Mouse (Mus musculus) heart, adult 11 months (tissue): ENCODE results near the gene Susd2.

ENCODE experiments used
- DNase-seq: peaks from one replicate; pipeline ENCODE4 v3.0.0; 2022

The Susd2 gene

GRCm38 (mm10) chr10:75651381-75652068 lies 7.7 kb upstream of the Susd2 start:
- DNase-seq = no peak

- no peak for DNase-seq
These were observed 6.6 kb upstream of the Susd2 start for GRCm38 (mm10) chr10:75650306-75650902.

- no peak for DNase-seq
These were observed 5.7 kb upstream of the Susd2 start for GRCm38 (mm10) chr10:75649406-75649995.

- DNase-seq = no peak
These were observed 5.2 kb upstream of the Susd2 start for GRCm38 (mm10) chr10:75649001-75649400.

DNA sequence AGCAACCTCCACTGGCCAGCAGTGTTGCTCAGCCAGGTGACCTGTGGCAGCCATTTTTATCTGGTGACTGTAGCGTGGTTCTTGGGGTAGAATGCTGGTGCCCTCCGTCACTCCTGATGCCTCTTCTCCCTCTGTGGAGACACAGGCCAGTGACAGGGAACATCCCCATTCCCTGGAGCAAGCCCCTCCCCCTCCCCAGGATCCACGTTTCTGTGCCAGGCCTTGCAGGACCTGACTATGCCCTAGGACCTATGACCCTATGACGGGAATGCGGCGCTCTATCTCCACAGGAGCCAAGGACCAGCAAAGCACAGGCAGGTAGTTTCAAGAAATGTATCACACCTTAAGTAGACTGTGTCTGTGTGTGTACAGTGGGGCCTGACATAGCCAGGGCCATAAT lies 4.3 kb upstream of the Susd2 start:
- DNase-seq = no peak

DNA sequence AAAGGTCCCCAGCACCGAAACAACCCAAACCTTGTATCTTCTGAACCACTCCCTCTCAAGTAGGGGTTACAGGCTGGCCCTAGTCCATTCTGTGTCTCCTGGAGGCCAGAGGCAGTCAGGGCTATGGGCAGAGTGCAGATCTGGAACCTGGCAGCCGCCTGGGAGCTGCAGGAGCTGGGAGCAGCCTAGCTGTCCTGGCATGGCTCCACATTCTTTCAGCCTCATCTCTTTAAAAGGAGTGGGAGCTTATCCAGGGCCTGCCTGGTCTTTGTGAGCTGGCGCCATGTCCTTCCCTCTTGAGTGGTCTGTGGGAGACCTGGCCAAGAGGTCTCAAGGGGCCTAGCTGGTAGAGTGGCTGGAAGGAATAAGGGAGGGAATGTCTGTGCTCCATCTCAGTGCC lies 3.6 kb upstream of the Susd2 start:
- DNase-seq = peak; percentile 97

GRCm38 (mm10) chr10:75646406-75646805 lies 2.6 kb upstream of the Susd2 start:
- no peak for DNase-seq

GRCm38 (mm10) chr10:75645616-75646015 lies 1.8 kb upstream of the Susd2 start:
- DNase-seq = no peak

DNA sequence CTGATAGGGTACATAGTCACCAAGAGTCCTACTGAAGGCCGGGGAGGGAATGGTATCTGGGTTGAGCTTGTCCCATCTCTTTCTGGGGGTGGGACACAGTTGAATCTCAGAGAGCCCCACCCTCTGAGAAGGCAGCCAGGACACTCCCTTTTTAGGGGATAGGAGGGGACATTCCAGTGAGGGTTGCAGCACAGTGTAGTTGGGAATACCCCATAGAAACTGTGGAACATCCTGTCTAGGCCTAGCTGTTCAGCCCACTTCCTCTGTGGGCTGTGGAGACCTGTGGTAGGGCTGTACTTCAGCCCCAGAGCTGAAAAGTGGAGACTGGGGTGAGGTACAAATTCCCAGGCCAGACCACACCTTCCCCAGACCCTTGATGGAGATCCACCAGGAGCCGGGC lies 917 bp downstream of the Susd2 start:
- no peak for DNase-seq

- no peak for DNase-seq
These were observed 1.4 kb downstream of the Susd2 start for GRCm38 (mm10) chr10:75642436-75642835.

- no peak for DNase-seq
These were observed 2.0 kb downstream of the Susd2 start for GRCm38 (mm10) chr10:75641721-75642222.

DNA sequence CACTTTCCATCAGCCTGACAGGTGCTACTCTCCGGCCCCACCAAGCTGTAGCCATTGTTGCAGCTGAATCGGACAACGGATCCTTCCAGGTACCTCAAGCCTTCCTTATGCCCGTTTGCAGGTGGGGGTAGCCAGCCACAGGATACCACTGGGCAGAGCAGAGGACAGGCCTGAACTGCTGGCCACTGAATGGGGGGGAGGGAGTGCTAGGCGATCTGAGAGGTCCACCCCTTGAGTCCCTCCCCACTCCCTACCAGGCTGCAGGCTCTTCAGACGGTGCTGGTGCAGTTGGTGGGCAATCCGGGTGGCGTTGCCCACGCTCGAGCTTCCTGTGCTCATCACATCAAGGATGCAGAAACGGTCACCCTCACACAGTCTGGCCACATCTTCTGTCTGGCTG lies 6.1 kb downstream of the Susd2 start:
- DNase-seq = peak; percentile 90

- peak; percentile 90 for DNase-seq
These were observed 7.6 kb downstream of the Susd2 start for GRCm38 (mm10) chr10:75636084-75636786.

DNA sequence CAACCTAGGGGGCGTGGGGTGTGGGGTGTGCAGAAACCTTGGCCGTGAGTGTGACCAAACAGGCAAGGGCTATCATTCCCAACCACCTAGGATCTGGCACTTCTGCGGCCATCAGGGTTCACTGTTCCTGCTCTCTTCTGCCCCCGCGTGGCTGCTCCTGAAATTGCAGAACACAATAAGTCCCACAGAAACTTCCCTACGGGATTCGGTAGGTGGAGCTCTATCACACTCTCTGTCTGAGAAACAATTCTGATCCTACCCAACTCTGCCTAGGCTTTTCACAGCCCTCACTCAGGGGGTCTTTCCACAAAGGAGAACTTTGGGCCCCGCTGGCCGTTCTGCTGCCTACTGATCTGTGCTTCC lies 8.1 kb downstream of the Susd2 start:
- DNase-seq = peak; percentile 98

- DNase-seq = peak; percentile 86
These were observed 8.7 kb downstream of the Susd2 start for GRCm38 (mm10) chr10:75635019-75635692.

DNA sequence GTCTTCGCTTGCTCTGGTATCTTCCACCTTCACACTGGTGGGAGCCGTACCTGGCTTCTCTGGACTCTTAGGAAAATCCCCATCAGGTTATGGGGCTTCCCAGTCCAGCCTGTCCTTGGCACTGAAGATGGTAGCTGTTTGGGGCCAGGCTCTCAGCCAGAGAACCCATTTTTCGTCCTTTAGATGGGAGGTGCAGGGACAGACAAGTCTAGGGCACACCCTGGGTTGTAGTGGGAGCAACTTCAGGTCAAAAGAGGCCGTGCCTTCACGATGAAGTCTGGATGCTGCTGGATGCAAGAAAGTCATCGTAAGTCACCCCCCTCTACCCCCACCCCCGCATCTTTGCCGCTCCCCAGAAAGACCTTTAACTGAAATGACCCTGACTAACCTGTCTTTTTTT lies 9.2 kb downstream of the Susd2 start:
- peak; percentile 87 for DNase-seq

- DNase-seq = peak; percentile 78
These were observed 10.2 kb downstream of the Susd2 start for GRCm38 (mm10) chr10:75633576-75634139.

DNA sequence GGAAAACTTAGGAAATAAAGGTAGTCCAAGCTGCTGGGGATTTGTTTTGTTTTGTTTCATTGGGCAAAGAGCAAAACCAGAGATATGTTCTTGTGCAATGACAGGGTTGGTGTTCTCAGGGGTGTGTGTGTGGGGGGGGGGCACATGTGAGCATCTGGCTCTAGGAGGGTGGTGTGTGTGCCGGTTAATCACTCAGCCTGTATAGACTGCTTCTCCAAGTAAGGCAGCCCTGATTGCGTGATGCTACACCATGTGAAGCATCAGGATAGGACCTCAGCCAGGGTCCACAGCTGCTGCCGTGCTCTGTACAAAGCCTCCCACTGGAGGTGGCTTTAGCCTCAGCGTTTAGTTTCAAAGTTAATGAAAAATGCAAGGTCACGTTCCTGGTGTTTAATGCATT lies 10.8 kb downstream of the Susd2 start:
- peak; percentile 97 for DNase-seq

DNA sequence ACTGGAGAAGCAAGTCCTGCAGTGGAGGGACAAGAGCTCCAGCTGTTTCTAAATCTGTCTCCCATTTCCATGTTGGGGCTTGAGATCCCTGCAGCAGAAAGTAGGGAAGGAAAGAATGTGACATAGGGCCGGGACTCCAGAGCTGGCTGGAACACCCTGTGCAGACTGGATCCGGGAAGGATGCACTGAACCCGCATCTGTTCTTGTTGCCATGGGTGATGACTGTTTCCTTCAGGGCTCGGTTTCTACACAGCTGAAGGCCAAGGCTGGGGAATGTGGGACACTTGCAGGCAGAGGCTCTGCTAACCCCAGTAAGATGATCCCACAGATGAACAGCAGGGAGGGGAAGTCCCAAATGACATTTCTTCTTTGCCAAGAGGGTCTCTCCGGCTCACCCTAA lies 11.2 kb downstream of the Susd2 start:
- peak; percentile 99 for DNase-seq

DNA sequence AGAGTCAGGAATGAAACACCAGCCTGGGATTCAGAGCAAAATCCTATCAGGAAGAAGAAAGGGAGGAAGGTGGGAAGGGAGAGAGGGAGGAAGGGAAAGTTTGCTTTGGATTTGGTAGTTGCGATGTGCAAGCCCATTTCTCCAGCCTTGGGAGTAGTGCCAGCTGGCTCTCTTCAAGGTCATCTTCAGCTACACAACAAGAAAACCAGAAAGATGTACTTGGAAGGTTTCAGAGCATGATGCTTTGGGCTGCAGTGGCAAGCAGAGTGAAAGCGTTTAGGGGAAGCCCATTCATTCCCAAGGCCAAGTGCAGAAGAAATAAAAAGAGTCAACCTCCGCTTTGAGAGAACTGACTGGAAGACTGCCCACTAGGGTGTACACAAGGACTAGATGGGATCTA lies 16.3 kb downstream of the Susd2 start:
- DNase-seq = peak; percentile 95

DNA sequence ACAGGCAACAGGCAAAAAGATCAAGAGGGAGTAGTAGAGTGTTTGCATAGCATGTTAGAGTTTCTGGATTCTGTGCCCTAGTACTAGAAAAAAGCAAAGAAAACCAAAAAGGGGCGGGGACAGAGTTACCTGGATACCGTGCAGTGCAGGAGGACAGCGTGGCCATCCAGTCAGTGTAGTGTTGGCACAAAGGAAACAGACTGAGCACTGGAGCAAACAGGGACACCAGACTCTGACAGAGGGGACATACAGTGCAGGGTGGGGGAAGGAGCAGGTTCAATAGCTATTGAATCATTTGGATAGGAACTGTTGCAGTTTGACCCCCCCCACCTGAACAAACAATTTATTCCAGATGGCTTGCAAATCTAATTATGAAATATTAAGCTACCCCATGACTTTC lies 16.8 kb downstream of the Susd2 start:
- DNase-seq = peak; percentile 84

- peak; percentile 73 for DNase-seq
These were observed 17.9 kb downstream of the Susd2 start for GRCm38 (mm10) chr10:75625920-75626319.

DNA sequence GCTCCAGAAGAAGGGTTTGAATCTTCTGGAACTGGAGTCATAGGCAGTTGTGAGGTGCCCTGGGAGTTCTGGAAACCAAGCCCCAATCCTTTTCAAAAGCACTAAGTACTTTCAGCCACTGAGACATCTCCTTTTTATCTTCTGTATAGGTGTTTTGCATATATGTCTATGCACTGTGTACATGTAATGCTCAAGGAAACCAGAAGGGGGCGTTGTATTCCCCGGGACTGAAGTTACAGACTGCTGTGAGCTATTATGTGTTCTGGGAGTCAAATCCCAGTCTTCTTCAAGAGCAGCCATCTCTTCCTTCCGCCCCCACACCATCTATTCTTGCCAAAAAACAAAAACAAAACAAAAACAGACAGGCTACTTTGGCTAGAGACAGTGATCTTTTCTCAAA lies 23.0 kb downstream of the Susd2 start:
- DNase-seq = no peak
